22 mouse cellular contexts compared by ENCODE assay signal in genomic region chr16:88257072-88257471, GRCm38 (mm10). TPM values are rescaled to one million over a fixed set of nuclear protein-coding genes. Genes with fewer than 3 reads are reported as not detected.
"Had no signal": no experiment of that assay in that cellular context is flagged by ENCODE, and none has a peak within 500 bp of the region (broad histone marks: within the 10 kb centered on the region; RNA-seq: fewer than 3 reads in every experiment).

No protein-coding gene starts in this region.

- H3K4me3 ChIP-seq: limb, embryonic 13.5 days; liver, embryonic 13.5 days; midbrain, embryonic 12.5 days; midbrain, embryonic 15.5 days; neural tube, embryonic 12.5 days; neural tube, embryonic 15.5 days had no signal

- H3K36me3 ChIP-seq: limb, embryonic 13.5 days; liver, embryonic 13.5 days; midbrain, embryonic 12.5 days; midbrain, embryonic 15.5 days; neural tube, embryonic 12.5 days; neural tube, embryonic 15.5 days had no signal

- H3K27me3 ChIP-seq: limb, embryonic 13.5 days; liver, embryonic 13.5 days; midbrain, embryonic 12.5 days; midbrain, embryonic 15.5 days; neural tube, embryonic 12.5 days; neural tube, embryonic 15.5 days had no signal

- H3K4me2 ChIP-seq: limb, embryonic 13.5 days; liver, embryonic 13.5 days; lung, embryonic 14.5 days; midbrain, embryonic 12.5 days; midbrain, embryonic 15.5 days; neural tube, embryonic 12.5 days; neural tube, embryonic 15.5 days had no signal

- ATAC-seq: lung, postnatal 0 days; midbrain, embryonic 15.5 days had no signal

- H3K9me3 ChIP-seq: limb, embryonic 13.5 days; liver, embryonic 13.5 days; midbrain, embryonic 12.5 days; midbrain, embryonic 15.5 days; neural tube, embryonic 12.5 days; neural tube, embryonic 15.5 days had no signal

- H3K27ac ChIP-seq: limb, embryonic 13.5 days; liver, embryonic 13.5 days; macrophage; midbrain, embryonic 12.5 days; midbrain, embryonic 15.5 days; neural tube, embryonic 12.5 days; neural tube, embryonic 15.5 days; stomach, postnatal 0 days had no signal

- H3K4me1 ChIP-seq: limb, embryonic 13.5 days; liver, embryonic 13.5 days; midbrain, embryonic 12.5 days; midbrain, embryonic 15.5 days; neural tube, embryonic 12.5 days; neural tube, embryonic 15.5 days had no signal

- DNase-seq: kidney, postnatal 14 days; kidney, postnatal 4 days; left cerebral cortex, postnatal 4 days; liver, embryonic 13.5 days; lung, embryonic 14.5 days; right cerebral cortex, adult 18-20 months; right cerebral cortex, postnatal 14 days; right cerebral cortex, postnatal 4 days; thymus, adult 2 months; thymus, postnatal 14 days; thymus, postnatal 4 days had no signal

- H3K9ac ChIP-seq: limb, embryonic 13.5 days; liver, embryonic 13.5 days; lung, embryonic 14.5 days; midbrain, embryonic 12.5 days; midbrain, embryonic 15.5 days; neural tube, embryonic 12.5 days; neural tube, embryonic 15.5 days had no signal

RNA-seq across cellular contexts. Expression of gene Grik1, which starts 33.0 kb away (rescaled TPM):
- total RNA-seq: liver, adult 2 months; megakaryocyte, adult 5-6 weeks had no signal
- polyA plus RNA-seq: liver, adult 2 months; liver, embryonic 16.5 days; macrophage had no signal
